Mouse (Mus musculus) liver, adult 2 months (tissue): ENCODE measurements around the gene Tex2.

Experiments used
- CTCF ChIP-seq: fragments of 200-500 bp; IDR thresholded peaks from 2 replicates; pipeline ENCODE4 v1.5.1; 2011; ENCODE audit warnings: low read depth, low read length, control low read depth
- POLR2A ChIP-seq: fragments of 200-500 bp; IDR thresholded peaks from 2 replicates; pipeline ENCODE4 v1.6.1; 2011; ENCODE audit warnings: low read length, control low read depth; ENCODE audit not compliant: insufficient read depth; ENCODE audit errors: extremely low read depth

DNA sequence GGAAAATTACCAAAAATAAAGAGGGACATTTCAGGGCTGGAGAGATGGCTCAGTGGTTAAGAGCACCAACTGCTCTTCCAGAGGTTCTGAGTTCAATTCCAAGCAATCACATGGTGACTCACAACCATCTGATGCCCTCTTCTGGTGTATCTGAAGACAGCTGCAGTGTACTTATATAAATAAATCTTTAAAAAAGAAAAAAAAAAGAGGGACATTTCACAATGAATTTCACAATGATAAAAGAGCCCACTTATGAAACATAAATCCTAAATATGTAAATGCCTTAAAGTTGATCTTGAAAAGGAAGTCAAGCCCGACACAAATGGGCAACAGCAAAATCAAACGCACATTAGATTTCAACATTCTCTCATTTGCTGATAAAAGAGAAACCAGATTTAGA lies 115.3 kb downstream of the Tex2 start:
- TF ChIP-seq CTCF (no peak), POLR2A (no peak)
